Mouse (Mus musculus) midbrain, embryonic 16.5 days (tissue): ENCODE measurements around the gene Barhl2. TPM values are rescaled to one million over a fixed set of nuclear protein-coding genes. Genes with fewer than 3 reads are reported as not detected.
A peak's percentile ranks its signal among the peaks of the same experiment; 100 is the strongest.

ENCODE experiments used
- ATAC-seq: fragments of 200-750 bp; cut with Nextera tagmentation; 2 replicates; pipeline ENCODE4 v1.8.0; 2017; ENCODE audit warnings: moderate TSS enrichment
- H3K27ac ChIP-seq: fragments of 300-500 bp; sonication (generic); 2 replicates; pipeline ENCODE4 v1.5.1; 2014; ENCODE audit warnings: mild to moderate bottlenecking, low read length, mixed read lengths
- H3K27me3 ChIP-seq: fragments of 300-500 bp; sonication (generic); 2 replicates; pipeline ENCODE4 v1.6.1; 2014; ENCODE audit warnings: low read depth, low read length, mixed read lengths; ENCODE audit not compliant: control insufficient read depth, insufficient read depth
- H3K36me3 ChIP-seq: fragments of 300-500 bp; sonication (generic); 2 replicates; pipeline ENCODE4 v1.6.1; 2014; ENCODE audit warnings: mild to moderate bottlenecking, low read length, moderate library complexity, mixed read lengths; ENCODE audit not compliant: control insufficient read depth, insufficient read depth
- H3K4me1 ChIP-seq: fragments of 300-500 bp; sonication (generic); 2 replicates; pipeline ENCODE4 v1.6.1; 2014; ENCODE audit warnings: mild to moderate bottlenecking, low read length, mixed read lengths; ENCODE audit not compliant: control insufficient read depth, insufficient read depth
- H3K4me2 ChIP-seq: fragments of 300-500 bp; sonication (generic); 2 replicates; pipeline ENCODE4 v1.6.1; 2014; ENCODE audit warnings: mild to moderate bottlenecking, low read length, mixed read lengths
- H3K4me3 ChIP-seq: fragments of 300-500 bp; sonication (generic); 2 replicates; pipeline ENCODE4 v1.5.1; 2014; ENCODE audit warnings: low read depth, mild to moderate bottlenecking, low read length, moderate library complexity, mixed read lengths
- H3K9ac ChIP-seq: fragments of 300-500 bp; sonication (generic); 2 replicates; pipeline ENCODE4 v1.6.1; 2014; ENCODE audit warnings: low read depth, low read length, mixed read lengths
- H3K9me3 ChIP-seq: fragments of 300-500 bp; sonication (generic); replicated peaks from 2 replicates; pipeline ENCODE4 v1.6.1; 2014; ENCODE audit warnings: mild to moderate bottlenecking, low read length, mixed read lengths; ENCODE audit not compliant: control insufficient read depth, poor library complexity, severe bottlenecking
- WGBS: fragments of 180-500 bp; shearing (Covaris S2); extraction: QIAGEN DNeasy Blood & Tissue Kit; methylation state at CpG from one replicate; pipeline ENCODE4 v1.1.7; 2014; 5-methylcytosine and 5-hydroxymethylcytosine counted together
- polyA plus RNA-seq: library from polyadenylated mRNA; unstranded; fragments of >200 nt; fragmentation: Nextera tagmentation; extraction: Ambion mirVana; gene quantifications from 2 replicates; pipeline ENCODE4 v1.2.1, GENCODE M21; 2015

The Barhl2 gene
- polyA plus RNA-seq, 1 experiment from 2014 or later, result 8.5 TPM

DNA sequence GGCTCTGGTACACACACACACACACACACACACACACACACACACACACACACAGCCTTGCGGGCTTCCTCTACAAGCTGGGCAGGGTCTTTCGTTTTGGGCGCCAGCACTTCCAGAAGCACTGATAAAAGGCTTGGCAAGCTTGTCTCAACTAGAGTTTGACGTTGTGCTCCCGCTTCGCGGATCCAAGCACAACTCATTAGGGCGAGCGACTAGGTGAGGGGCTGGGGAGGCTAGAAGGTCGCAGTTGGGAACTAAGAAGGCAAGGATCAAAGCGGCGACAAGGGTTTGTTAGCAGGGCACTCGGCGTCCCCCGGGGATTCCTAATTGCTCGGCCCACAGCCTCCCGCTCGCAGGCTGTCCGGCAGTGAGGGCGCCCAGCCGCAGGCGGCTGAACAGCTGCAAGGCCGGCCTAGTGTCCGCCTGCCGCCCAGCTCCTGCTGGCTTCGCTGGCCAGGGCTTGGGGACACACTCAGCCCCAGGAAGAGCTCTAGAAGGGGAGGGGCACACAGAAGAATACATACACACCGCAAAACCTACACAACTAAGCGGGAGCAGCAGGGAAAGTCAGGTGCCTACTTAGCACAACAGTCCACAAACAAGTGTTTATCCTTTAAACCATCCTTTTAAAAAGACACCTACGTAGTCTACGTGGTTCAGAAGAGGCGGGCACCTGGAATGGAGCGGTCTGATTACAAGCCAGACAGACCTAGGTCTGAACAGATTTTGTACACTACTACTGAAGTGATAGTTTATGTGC is 6.1 kb downstream of the Barhl2 start:
- 0 out of 2 replicates have a peak, but pooled peaks have one; percentile 18 for ATAC-seq
- Histone ChIP-seq H3K27me3 (peaks cover 34% of the 10 kb centered on the region), H3K4me2 (peak overlapping the region; percentile 47), H3K36me3 (no peaks in the 10 kb centered on the region), H3K9me3 (no peaks in the 10 kb centered on the region), H3K27ac (peak overlapping the region; percentile 67), H3K9ac (peak overlapping the region; percentile 59), H3K4me3 (peak overlapping the region; percentile 29), H3K4me1 (peaks cover 5% of the 10 kb centered on the region; the same call in 1 of the 2 replicates)
- WGBS, result 1% methylated on average over 32 of the region's 32 CpGs

DNA sequence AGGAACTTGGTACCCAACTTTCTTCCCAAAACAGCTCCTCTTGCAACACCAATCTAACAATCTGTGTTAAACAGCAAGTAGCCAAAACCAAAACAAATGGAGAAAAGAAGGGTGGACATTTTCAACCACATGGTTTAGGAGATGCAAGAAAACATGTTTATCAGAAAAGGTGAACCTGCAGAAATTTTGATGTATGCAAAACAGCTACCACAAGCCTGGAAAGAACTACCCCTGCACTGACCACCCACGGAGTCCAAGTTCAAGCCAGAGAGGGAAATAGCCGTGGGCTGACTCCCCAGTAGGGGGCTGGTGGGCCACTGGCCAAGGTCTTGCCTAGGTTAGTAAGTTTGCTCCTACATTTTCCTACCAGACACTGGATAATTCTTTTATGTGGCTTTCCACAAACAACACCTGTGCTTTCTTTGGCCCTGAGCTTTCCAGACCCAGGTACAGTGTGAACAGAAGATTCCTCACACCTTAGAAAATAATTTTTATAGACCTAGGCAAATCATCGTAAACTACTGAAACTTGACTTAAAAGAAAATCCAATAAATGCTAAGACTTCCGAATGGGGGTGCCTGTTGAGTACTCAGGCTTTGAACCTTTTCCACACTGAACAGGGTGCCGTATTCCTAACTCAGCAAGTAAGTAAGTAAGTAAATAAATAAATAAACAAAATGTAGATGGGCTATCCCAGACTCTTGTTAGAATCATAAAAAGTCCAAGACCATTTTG is 7.4 kb downstream of the Barhl2 start:
- Histone ChIP-seq H3K4me3 (peak overlapping the region; percentile 7; the same call in 1 of the 2 replicates), H3K4me1 (peaks cover 8% of the 10 kb centered on the region; the same call in 1 of the 2 replicates), H3K36me3 (no peaks in the 10 kb centered on the region), H3K27ac (no peak overlapping the region), H3K9me3 (no peaks in the 10 kb centered on the region), H3K9ac (no peak overlapping the region), H3K27me3 (peaks cover 38% of the 10 kb centered on the region), H3K4me2 (peak overlapping the region; percentile 38)
- 18% methylated on average over 5 of the region's 5 CpGs for WGBS
- ATAC-seq, result no peak

DNA sequence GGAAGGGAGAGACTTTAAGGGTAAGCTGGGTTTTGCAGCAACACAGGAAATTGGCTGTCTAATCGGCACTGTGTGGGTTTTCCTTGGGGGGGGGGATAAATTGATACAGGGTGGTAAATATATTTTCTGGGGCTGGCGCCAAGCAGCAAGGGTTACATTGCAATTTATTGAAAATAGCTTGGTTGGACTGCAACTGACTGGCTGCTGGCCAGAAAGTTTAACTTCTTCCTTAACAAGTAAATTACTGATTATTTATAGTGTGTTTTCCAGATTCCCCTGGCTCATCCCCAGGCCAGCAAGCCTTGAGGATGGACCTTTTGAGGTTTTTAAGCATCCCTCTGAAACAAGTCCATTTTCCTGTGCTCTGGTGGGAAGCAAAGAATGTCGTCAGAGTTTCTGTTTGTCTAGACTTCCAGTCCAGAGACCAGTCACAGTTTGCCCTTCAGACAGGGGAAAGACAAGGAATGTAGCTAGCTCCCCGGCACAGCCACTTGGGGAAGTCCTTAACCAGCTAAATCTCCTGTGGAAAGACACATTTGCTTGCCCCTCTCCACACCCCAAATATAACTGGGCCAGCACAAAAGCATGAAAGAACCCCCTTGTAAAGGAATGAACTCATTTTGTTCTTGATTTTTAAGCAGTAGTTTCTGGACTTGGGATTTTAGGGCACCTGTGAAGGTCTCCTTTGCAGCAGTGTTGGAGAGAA is 8.1 kb downstream of the Barhl2 start:
- peaks cover 8% of the 10 kb centered on the region; the same call in 1 of the 2 replicates for H3K4me1 ChIP-seq
- H3K27ac ChIP-seq, result no peak overlapping the region
- no peak for ATAC-seq
- H3K4me2 ChIP-seq, result peak overlapping the region; percentile 38
- H3K27me3 ChIP-seq, result peaks cover 35% of the 10 kb centered on the region
- no peak overlapping the region for H3K4me3 ChIP-seq
- no peaks in the 10 kb centered on the region for H3K9me3 ChIP-seq
- no peaks in the 10 kb centered on the region for H3K36me3 ChIP-seq
- 24% methylated on average over 4 of the region's 4 CpGs for WGBS
- no peak overlapping the region for H3K9ac ChIP-seq

DNA sequence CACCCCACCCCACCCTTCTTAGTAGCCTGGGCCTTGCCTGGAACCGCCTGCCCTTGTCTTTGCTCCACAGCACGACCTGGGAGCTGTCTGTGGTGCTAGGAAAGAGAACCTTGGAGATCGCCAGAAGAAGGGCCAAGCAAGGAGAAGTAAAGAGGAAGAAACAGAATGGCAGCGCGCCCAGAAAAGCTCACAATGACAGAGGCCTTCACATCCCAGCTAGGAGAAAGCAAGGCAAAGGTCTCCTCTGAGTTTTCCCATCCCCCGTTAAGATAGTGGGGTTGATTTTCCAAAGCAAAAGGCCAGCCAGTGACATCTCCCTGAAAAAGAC is 9.2 kb downstream of the Barhl2 start:
- H3K27ac ChIP-seq, result no peak overlapping the region
- WGBS, result 5% methylated on average over 6 of the region's 6 CpGs
- no peaks in the 10 kb centered on the region for H3K9me3 ChIP-seq
- H3K4me3 ChIP-seq, result no peak overlapping the region
- H3K4me1 ChIP-seq, result peaks cover 8% of the 10 kb centered on the region; the same call in 1 of the 2 replicates
- no peaks in the 10 kb centered on the region for H3K36me3 ChIP-seq
- ATAC-seq, result no peak
- H3K27me3 ChIP-seq, result peaks cover 33% of the 10 kb centered on the region
- H3K4me2 ChIP-seq, result no peak overlapping the region; the same call in 1 of the 2 replicates
- no peak overlapping the region for H3K9ac ChIP-seq

DNA sequence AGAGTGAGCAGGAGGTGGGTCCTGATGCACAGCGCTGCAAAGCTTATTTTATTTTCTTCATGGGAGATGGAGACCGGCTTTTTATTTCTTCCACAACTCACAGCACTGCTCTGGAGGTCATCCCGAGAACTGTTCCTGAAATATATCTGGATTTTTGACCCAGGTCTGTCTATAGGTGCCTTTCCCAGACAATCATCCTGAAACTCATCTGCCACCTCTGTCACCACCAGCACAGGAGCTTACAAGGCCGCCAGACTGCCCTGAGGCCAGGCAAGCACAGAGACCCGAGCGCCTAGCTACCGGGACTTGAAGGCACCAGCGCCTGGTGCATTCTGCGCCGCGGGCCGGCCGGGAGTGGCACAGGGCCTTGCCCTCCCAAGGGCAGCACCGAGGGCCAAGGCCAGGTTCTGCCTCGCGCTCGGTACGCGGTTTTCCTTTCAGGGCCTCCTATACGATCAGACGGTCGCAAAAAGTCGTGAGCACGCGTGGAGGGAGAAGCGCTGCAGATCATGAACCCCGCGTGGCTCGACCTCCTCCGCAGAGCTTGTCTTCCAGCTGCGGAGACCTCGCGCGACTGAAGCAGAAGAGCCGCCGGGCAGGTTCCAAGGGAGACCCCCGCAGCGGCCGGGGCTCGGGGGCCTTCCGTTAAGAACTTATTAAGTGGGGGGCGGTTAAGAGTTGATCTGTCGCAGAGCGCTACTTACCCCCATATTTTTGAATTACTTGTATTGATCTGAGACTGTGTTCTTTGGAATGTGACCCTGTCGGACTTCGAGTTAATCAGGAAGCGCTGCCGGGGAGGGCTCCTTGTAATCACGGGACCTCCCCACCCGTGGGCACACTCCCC is 9.8 kb downstream of the Barhl2 start:
- Histone ChIP-seq H3K36me3 (no peaks in the 10 kb centered on the region), H3K27ac (peak overlapping the region; percentile 48; the same call in 1 of the 2 replicates), H3K4me2 (peak overlapping the region; percentile 41), H3K9ac (peak overlapping the region; percentile 42; the same call in 1 of the 2 replicates), H3K4me1 (peaks cover 5% of the 10 kb centered on the region; the same call in 1 of the 2 replicates), H3K4me3 (peak overlapping the region; percentile 2; the same call in 1 of the 2 replicates), H3K27me3 (peaks cover 33% of the 10 kb centered on the region), H3K9me3 (no peaks in the 10 kb centered on the region)
- WGBS, result 4% methylated on average over 50 of the region's 50 CpGs
- peak; percentile 11; the same call in 1 of the 2 replicates for ATAC-seq

DNA sequence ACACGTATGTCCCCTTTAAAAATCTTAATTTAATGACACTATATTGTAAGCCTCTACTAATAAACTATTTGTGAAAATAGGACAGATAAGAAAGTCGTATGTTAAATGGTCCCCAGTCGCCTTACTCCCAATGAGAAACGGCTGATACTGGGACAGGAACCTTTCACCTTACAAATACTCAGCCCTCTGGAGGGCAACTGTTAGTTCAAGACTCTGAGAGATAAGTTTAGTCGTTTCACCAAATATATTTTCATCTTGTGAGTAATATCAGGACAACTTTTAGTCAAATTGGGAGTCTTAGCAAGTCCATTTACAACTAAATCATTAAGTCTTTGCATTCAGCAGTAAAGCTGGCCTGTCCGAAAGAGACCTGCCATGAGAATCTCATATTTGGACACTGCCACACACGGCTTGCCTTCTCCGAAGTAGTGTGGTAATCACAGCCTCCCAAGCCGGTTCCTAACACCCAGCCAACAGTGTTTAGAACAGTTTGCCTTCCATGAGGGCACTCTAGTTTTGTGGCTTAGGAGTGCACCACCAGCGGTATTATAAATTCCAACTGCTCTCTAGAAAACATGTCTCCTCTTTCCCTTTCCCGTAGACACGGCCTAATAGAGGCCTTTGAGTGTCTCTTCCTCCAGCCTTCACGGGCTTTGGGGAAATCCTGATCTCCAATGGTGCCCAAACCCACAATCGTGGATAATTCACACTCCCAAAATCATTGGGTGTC is 10.7 kb downstream of the Barhl2 start:
- no peak for ATAC-seq
- Histone ChIP-seq H3K27ac (no peak overlapping the region), H3K9me3 (no peaks in the 10 kb centered on the region), H3K27me3 (peaks cover 33% of the 10 kb centered on the region), H3K36me3 (no peaks in the 10 kb centered on the region), H3K9ac (no peak overlapping the region), H3K4me2 (no peak overlapping the region), H3K4me1 (peaks cover 5% of the 10 kb centered on the region; the same call in 1 of the 2 replicates), H3K4me3 (no peak overlapping the region)
- WGBS, result 34% methylated on average over 14 of the region's 14 CpGs

DNA sequence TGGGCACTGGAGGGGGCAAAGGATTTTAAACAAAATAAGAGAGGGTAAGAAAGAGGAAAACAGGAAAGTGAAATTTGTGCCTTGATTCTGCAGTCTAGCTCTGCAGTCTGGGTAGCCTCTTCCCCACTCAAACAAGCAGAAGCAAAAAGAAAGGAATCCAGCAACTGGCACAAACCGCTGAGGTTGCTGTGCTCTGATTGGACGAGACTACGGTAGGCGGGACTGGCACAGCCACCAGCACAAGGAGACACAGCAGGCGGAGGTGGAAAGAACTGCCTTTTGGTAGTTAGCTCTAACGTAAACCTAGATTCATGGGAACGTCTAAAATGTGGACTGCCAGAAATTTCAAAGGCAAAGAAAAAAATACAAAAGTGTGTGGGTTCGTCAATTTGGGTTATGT is 11.4 kb downstream of the Barhl2 start:
- H3K4me3 ChIP-seq, result no peak overlapping the region
- no peaks in the 10 kb centered on the region for H3K36me3 ChIP-seq
- WGBS, result 3% methylated on average over 8 of the region's 8 CpGs
- H3K4me1 ChIP-seq, result peaks cover 5% of the 10 kb centered on the region; the same call in 1 of the 2 replicates
- peaks cover 33% of the 10 kb centered on the region for H3K27me3 ChIP-seq
- no peak overlapping the region for H3K4me2 ChIP-seq
- H3K27ac ChIP-seq, result peak overlapping the region; percentile 13; the same call in 1 of the 2 replicates
- ATAC-seq, result peak; percentile 85
- no peaks in the 10 kb centered on the region for H3K9me3 ChIP-seq
- no peak overlapping the region for H3K9ac ChIP-seq

DNA sequence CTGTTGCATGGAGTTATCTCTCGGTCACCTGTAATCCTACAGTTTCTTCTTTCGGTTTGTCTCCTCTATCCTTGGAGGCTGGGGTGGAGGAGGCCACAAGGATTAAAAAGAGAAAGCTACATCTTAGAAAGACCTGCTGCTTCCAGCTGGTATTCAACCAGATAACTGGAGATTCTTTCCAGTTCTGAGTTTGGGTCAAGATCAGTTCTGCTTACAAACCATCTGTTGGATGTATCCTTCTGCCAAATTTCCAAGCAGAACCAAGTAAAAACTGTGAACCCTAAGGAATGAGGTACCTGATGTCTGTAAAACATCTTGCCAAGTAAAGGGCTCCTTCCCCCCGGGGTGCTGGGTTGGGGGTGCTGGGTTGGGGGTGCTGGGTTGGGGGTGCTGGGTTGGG is 12.3 kb downstream of the Barhl2 start:
- no peaks in the 10 kb centered on the region for H3K36me3 ChIP-seq
- H3K27ac ChIP-seq, result no peak overlapping the region
- no peak for ATAC-seq
- no peaks in the 10 kb centered on the region for H3K9me3 ChIP-seq
- no peak overlapping the region for H3K4me3 ChIP-seq
- 76% methylated on average over 3 of the region's 3 CpGs for WGBS
- H3K4me1 ChIP-seq, result peaks cover 5% of the 10 kb centered on the region; the same call in 1 of the 2 replicates
- H3K27me3 ChIP-seq, result peaks cover 34% of the 10 kb centered on the region
- H3K4me2 ChIP-seq, result no peak overlapping the region
- no peak overlapping the region for H3K9ac ChIP-seq
